Mouse (Mus musculus) cortical plate, adult 2 months (tissue): ENCODE data around the gene Cmss1.

Experiments used
- CTCF ChIP-seq: fragments of 200-500 bp; IDR thresholded peaks from 2 replicates; pipeline ENCODE4 v1.5.1; 2011; ENCODE audit warnings: mild to moderate bottlenecking, control low read depth, low read length; ENCODE audit not compliant: insufficient read depth; ENCODE audit errors: extremely low read depth
- POLR2A ChIP-seq: fragments of 200-500 bp; IDR thresholded peaks from 2 replicates; pipeline ENCODE4 v1.6.1; 2011; ENCODE audit warnings: mild to moderate bottlenecking, low read length, control low read depth; ENCODE audit not compliant: insufficient read depth; ENCODE audit errors: extremely low read depth

DNA sequence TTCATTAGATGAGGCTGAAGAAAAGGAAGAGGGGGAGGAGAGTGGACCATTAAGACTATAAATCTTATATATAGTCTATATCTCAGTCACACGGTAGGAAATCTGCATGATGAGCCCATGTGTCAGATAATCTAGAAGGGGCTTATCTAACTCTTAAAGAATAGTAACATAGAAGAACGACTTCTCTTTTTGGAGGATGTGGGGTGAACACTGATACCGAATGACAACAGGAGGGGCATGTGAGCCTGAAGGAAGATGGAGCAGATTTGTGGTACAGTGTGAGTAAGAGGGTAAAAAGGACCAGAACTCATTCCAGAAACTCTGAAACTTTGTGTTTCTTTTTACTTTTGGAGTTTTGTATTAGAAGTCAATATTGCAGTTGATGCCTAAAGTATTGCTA, 97.6 kb downstream of the Cmss1 start:
- TF ChIP-seq CTCF: no peak
- no peak for TF ChIP-seq POLR2A
